Mouse (Mus musculus): Measurements from ENCODE around the gene Dip2b.

DNA sequence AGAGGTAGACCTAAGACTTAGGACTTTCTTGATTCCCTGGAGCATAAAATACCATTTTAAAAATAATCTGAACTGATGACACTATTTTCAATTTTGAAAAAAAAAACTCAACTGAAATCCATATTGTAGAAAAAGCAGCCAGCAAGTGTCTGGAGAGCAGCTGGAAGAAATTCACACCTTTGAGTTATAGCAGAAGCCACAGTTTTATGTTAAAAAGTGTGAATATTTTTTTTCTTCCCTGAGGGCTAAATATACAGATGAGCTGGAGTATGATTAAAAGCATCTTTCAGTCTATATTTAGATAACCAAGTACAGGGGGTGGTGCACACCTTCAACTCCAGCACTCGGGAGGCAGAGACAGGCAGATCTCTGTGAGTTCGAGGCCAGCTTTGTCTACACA lies 8.6 kb upstream of the Dip2b start:
- no peak for TF ChIP-seq CTCF (conservative IDR thresholded peaks at IDR 0.05; ENCODE audit: low read length)
- TF ChIP-seq POU5F1 (IDR thresholded peaks at IDR 0.05; ENCODE audit: borderline replicate concordance, low read length) = no peak

Measured in E14TG2a.4 (cell line).